ENCODE assay signal across 16 mouse cellular contexts in the genomic region with DNA sequence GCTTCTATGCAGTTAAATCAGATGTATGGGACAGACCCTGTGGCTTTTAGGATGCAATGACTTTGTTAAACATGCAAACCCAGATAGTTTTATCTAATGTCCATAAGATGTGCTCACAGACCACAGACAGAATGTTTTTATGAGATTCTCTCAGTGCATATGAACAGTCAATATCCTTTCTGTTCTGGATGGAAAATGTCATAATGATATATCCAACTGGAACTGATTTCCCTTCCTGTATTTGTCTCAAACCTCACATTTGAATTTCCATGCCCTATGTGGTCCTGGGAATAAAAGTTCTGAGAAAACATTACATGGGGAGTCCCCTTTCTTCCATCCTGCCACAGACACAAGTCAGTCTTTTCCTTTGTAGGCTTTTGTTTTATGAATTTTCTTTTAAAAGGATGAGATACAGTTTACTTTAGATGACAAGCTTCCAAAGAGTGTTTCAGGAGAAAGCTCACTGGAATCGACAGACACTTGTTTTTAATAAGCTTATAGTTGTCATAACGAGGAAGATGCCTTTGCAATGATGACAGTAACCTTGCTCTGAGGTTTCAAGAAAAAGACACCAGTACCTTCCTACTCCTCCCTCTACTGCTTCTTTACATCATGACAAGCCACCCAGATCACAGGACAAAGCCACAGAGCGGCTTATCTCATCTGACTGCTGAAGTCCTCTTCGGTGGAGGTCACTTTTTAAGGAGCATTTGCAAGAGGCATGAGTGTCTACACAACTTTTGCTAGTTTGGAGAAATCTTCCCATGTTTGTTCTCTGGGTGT.
"Had no signal": no experiment of that assay in that cellular context is flagged by ENCODE, and none has a peak within 500 bp of the region (broad histone marks: within the 10 kb centered on the region; RNA-seq: fewer than 3 reads in every experiment).

No protein-coding gene starts in this region.

- H3K9me3 ChIP-seq: neural tube, embryonic 13.5 days; neural tube, embryonic 15.5 days; stomach, embryonic 15.5 days had no signal

- H3K4me1 ChIP-seq: neural tube, embryonic 13.5 days; neural tube, embryonic 15.5 days; stomach, embryonic 15.5 days had no signal

- H3K4me3 ChIP-seq: neural tube, embryonic 13.5 days; neural tube, embryonic 15.5 days; stomach, embryonic 15.5 days had no signal

- H3K9ac ChIP-seq: neural tube, embryonic 13.5 days; neural tube, embryonic 15.5 days; stomach, embryonic 15.5 days had no signal

- DNase-seq: retina, postnatal 1 day; right cerebral cortex, adult 18-20 months; right cerebral cortex, postnatal 14 days; right cerebral cortex, postnatal 25 days; right cerebral cortex, postnatal 4 days; spleen, adult 18-20 months; thymus, adult 18-20 months; thymus, adult 2 months; thymus, postnatal 14 days; thymus, postnatal 25 days; thymus, postnatal 36 days; thymus, postnatal 4 days had no signal

- H3K4me2 ChIP-seq: neural tube, embryonic 13.5 days; neural tube, embryonic 15.5 days; stomach, embryonic 15.5 days had no signal

- H3K27me3 ChIP-seq: neural tube, embryonic 13.5 days; neural tube, embryonic 15.5 days; stomach, embryonic 15.5 days had no signal

- H3K36me3 ChIP-seq: neural tube, embryonic 13.5 days; neural tube, embryonic 15.5 days; stomach, embryonic 15.5 days had no signal

- H3K27ac ChIP-seq: neural tube, embryonic 13.5 days; neural tube, embryonic 15.5 days; stomach, embryonic 15.5 days; stomach, postnatal 0 days had no signal
